Mouse (Mus musculus) bone marrow macrophage, adult 2 months (primary cell): ENCODE data around the gene 9130213A22Rik. TPM values are rescaled to one million over a fixed set of nuclear protein-coding genes. Genes with fewer than 3 reads are reported as not detected.

Experiments
- H3K27ac ChIP-seq: 2 replicates; pipeline ENCODE4 v1.5.1; 2012; ENCODE audit warnings: low read depth, low read length; ENCODE audit not compliant: insufficient read depth
- H3K4me1 ChIP-seq: 2 replicates; pipeline ENCODE4 v1.6.1; 2012; ENCODE audit warnings: low read length; ENCODE audit not compliant: control insufficient read depth, insufficient read depth
- H3K4me3 ChIP-seq: 2 replicates; pipeline ENCODE4 v1.5.1; 2012; ENCODE audit warnings: mild to moderate bottlenecking, low read length, moderate library complexity; ENCODE audit not compliant: insufficient read depth
- CTCF ChIP-seq: IDR thresholded peaks from 2 replicates; pipeline ENCODE4 v1.5.1; 2012; ENCODE audit warnings: low read depth, mild to moderate bottlenecking, low read length, moderate library complexity
- POLR2A ChIP-seq: IDR thresholded peaks from 2 replicates; pipeline ENCODE4 v1.6.1; 2012; ENCODE audit warnings: mild to moderate bottlenecking, low read depth, low read length, borderline replicate concordance
- polyA plus RNA-seq: library from polyadenylated mRNA; stranded (reverse); fragments of >200 nt; gene quantifications from 2 replicates; pipeline ENCODE4 v1.2.4, GENCODE M21; 2012; ENCODE audit not compliant: missing spikeins, insufficient read depth, insufficient read length

The 9130213A22Rik gene
- polyA plus RNA-seq, 1 experiment, result 0.35 TPM

DNA sequence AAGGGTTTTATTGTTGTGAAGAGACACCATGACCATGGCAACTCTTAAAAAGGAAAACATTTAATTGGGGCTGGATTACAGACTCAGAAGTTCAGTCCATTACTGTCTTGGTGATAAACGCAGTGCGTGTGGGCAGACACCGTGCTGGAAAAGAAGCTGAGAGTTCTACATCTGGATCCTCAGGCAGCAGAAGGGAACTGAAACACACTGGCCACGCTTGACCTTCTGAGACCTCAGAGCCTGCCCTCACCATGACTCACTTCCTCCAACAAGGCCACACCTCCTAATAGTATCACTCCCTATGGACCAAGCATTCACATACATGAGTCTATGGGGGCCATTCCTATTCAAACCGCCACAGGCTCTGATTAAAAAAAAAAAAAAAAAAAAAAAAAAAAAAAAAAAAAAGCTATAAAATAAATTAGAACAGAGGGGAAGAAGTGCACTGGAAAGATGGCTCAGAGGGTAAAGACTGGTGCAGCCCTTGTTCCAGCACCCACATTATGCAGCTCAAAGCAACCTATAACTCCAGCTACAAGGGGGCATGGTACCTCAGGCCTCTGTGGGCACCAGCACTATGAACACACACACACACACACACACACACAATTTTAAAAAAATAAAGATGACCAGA, 43.5 kb downstream of the 9130213A22Rik start:
- Histone ChIP-seq H3K4me3 (no peak overlapping the region), H3K4me1 (peaks cover 26% of the 10 kb centered on the region), H3K27ac (peak overlapping the region; percentile 57)
- no peak for TF ChIP-seq CTCF
- TF ChIP-seq POLR2A, result no peak

- TF ChIP-seq POLR2A (no peak), CTCF (no peak)
- no peak overlapping the region for H3K4me3 ChIP-seq
- peaks cover 26% of the 10 kb centered on the region for H3K4me1 ChIP-seq
- no peak overlapping the region for H3K27ac ChIP-seq
These were observed 44.3 kb downstream of the 9130213A22Rik start for GRCm38 (mm10) chr11:69078041-69078440.

- H3K4me3 ChIP-seq, result no peak overlapping the region
- peaks cover 27% of the 10 kb centered on the region for H3K4me1 ChIP-seq
- H3K27ac ChIP-seq, result no peak overlapping the region
- TF ChIP-seq CTCF (no peak), POLR2A (no peak)
These were observed 45.1 kb downstream of the 9130213A22Rik start for GRCm38 (mm10) chr11:69077316-69077715.

DNA sequence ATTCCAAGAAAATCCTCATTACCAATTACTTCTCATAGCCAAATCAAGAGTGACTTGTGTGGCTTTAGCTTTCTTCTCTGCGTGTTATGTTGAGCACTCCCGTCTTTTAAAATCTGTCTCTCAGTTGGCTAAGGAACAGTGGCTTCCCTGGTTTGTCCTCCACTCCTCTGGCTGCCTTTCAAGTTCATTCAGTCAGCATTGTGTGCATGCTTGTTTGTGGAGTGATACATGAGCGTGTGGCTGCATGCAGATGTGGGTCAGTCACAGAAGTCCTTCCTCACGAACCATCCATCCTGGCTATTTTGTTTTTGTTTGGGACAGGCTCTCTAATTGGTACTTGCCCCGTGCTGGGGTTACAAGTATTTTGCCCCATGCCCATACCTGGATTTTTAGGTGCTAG, 45.8 kb downstream of the 9130213A22Rik start:
- Histone ChIP-seq H3K27ac (no peak overlapping the region), H3K4me1 (peaks cover 31% of the 10 kb centered on the region), H3K4me3 (no peak overlapping the region)
- no peak for TF ChIP-seq CTCF

DNA sequence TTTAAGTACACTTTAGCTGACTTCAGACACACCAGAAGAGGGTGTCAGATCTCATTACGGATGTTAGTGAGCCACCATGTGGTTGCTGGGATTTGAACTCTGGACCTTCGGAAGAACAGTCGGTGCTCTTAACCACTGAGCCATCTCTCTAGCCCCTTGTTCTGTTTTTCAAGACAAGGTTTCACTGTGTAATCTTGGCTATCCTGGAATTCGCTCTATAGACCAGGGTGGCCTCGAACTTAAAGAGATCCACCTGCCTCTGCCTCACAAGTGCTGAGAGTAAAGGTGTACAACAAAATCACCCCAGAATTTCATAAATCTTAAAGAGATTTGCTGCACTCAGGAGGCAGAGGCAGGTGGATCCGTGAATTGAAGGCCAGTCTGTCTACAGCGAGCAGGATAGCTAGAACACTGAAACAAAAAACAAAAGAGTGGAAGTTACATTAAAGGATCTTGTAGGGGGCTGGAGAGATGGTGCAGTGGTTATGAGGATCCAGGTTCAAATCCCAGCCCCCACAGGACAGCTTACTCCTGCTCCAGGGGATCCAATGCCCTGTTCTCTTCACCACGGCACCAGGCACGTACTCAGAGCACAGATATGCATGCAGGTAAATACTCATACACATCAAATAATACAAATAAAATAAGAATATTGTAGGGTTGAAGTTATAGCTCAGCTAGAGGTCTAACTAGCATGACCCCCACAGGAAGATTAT, 46.5 kb downstream of the 9130213A22Rik start:
- peaks cover 36% of the 10 kb centered on the region for H3K4me1 ChIP-seq
- H3K27ac ChIP-seq, result no peak overlapping the region
- H3K4me3 ChIP-seq, result no peak overlapping the region
- TF ChIP-seq POLR2A (no peak), CTCF (no peak)

DNA sequence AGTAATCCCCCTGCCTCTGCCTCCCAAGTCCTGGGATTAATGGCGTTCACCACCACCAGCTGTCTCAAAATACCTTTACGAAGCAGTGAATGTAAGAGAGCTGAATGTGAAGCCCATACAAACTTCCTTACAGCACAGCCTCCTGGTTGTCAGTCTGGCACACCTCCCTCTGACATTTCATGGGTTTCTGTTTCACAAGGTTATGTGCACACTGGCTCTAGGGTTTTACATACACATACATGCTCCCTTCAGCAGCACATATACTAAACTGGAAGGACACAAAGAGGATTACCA, 47.7 kb downstream of the 9130213A22Rik start:
- TF ChIP-seq POLR2A (no peak), CTCF (no peak)
- H3K4me3 ChIP-seq, result no peak overlapping the region
- peaks cover 34% of the 10 kb centered on the region for H3K4me1 ChIP-seq
- no peak overlapping the region for H3K27ac ChIP-seq

DNA sequence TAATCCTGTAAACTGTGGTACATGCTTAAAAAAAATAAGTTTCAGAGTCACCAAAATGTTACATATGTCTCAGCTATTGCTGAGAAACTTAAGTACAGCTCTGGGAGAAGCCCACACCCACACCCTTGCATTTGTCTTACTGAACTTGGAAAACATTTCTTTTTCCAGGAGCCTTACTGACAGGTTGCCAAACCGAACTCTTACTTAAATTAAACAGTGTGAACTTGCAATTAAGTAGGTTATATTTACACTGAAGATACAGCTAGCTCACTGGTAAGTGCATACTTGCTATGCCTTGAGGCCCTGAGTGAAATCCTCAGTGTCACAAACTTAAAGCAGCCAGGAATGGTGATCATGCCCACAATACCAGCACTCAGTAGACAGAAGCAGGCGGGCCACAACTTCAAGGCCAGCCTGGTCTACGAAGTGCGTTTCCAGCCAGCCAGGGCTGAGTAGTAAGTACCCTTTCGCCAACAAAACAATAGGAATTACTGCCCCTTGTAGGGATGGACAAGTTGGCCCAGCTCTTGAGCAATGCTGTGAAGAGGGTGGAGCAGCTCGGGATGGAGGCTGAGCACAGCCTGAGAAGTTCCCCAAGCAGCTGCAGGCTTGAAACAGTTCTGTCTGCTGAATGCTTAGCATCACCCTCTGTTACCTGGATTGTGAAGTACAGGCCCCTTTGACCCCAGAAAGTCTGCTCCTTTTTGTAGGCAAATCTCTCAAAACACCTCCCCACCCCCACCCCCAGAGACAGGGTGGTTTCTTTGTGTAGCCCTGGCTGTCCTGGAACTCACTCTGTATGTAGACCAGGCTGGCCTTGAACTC, 48.2 kb downstream of the 9130213A22Rik start:
- no peak overlapping the region for H3K4me3 ChIP-seq
- TF ChIP-seq CTCF (no peak), POLR2A (no peak)
- 0 out of 2 replicates have a peak overlapping the region, but pooled peaks have one; percentile 1 for H3K27ac ChIP-seq
- peaks cover 31% of the 10 kb centered on the region for H3K4me1 ChIP-seq

DNA sequence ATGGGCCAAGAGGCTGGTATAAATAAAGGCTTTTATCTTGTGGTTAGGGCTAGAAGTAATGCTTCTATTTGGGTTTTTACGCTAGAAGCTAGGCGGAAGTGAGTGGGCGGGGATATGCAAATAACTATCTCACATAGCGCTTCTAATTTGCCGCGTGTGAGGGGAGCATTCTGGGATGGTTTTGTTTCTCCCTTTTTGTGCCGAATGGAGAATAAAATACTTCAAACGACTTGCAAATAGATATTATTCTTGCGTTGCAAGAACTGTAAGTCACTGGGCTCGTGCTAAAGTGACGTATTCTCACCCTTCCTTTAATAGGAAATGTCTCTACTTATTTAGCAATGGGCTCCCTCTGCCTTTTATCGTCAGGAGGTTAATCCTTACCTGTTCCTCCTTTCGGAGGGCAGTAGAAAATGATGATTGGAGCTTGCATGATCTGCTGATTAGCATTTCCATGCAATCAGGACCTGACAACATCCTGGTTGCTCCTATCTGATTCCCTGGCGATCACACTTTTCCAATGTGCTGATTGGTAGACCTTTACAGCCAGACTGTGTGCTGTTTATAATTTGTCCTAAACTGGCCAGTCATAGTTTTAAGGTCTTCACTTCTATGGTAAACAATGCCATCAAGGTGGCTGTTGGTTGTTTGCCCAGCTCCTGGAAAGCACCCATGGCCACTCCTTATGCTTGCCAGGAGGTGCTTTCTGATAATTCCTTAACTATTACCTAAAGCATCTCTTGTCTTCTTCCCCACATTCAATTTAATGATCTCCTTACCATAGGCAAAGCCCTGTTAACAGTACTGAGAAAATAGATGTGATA, 49.1 kb downstream of the 9130213A22Rik start:
- TF ChIP-seq CTCF (no peak), POLR2A (peak; percentile 95)
- Histone ChIP-seq H3K4me1 (peaks cover 25% of the 10 kb centered on the region), H3K27ac (peak overlapping the region; percentile 86), H3K4me3 (peak overlapping the region; percentile 21)

DNA sequence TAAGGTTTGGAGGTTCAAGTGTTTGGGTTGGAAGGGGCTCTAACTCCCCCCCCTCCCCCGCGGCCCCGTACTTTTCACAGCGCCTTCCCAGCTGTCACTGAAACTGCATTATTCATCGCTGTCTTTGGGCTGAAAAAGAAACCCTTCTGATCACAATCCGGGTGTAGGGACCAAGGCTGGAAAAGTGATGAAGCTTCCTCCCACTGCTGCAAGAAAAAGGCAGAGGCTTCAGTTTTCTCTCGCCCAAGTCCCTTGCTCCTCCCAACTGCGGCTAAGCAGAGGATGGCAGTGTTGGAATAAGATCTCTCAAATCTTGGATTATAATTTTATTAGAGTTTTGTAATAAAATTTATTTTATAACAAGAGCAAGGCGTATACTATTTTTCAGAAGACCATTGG, 49.7 kb downstream of the 9130213A22Rik start:
- 0 out of 2 replicates have a peak overlapping the region, but pooled peaks have one; percentile 4 for H3K4me3 ChIP-seq
- TF ChIP-seq CTCF (no peak), POLR2A (no peak)
- peaks cover 21% of the 10 kb centered on the region for H3K4me1 ChIP-seq
- H3K27ac ChIP-seq, result peak overlapping the region; percentile 19; the same call in 1 of the 2 replicates

GRCm38 (mm10) chr11:69072234-69072633, 50.2 kb downstream of the 9130213A22Rik start:
- Histone ChIP-seq H3K4me1 (peaks cover 19% of the 10 kb centered on the region), H3K4me3 (no peak overlapping the region), H3K27ac (no peak overlapping the region)
- no peak for TF ChIP-seq POLR2A
- TF ChIP-seq CTCF, result no peak
